Mouse (Mus musculus): Measurements from ENCODE around the gene Smim22.
A peak's percentile ranks its signal among the peaks of the same experiment; 100 is the strongest.

Smim22 gene

GRCm38 (mm10) chr16:5010371-5010935, 3.4 kb downstream of the Smim22 start:
- no peak for DNase-seq

GRCm38 (mm10) chr16:5011285-5011684, 4.2 kb downstream of the Smim22 start:
- no peak for DNase-seq

DNA sequence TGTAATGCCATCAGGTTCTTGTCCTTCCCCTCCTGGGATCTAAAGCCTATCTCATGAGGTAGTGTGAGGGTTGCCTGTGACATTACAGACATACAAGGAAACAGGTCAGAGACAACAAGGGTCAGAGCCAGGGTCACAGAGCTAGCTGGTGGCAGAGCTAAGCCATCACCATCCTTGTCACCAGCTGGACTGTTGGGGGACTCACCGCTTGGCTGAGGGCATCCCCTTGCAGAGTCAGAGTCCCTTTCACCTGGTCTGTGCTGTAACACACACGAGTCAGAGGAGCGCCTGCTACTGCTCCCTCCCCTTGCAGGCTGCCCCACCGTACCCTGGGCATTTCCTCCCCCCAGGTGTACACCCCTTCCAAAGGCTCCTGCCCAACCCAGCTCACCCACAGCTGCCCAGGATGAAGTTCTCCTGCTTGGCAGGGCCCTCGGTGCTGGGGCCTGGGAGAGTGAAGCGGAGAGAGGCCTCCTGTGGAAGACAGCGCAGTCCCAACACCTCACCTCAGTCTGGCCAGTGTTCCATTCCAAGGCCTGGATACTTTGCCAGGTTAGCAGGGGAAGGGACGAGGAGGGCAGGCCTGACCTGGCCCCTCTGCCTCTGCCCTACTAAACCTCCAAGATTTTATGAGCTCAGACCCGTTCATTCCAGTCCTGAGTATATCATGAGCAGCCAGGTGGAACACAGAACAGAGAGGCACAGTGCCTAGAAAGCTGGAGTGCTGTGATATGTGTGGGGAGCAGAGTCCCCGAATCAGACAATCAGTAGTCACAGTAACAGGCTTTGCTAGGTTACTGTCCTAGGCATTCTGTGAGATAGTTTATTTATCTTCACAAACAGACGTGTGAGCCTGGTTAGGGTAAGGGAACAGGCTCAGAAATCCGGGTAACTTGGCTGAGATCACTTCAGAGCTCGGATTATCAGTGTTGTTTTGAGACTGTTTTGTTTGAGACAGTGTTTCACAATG, 5.2 kb downstream of the Smim22 start:
- peak in 1 of 2 experiments; percentile 36 for DNase-seq

GRCm38 (mm10) chr16:5013054-5013838, 6.2 kb downstream of the Smim22 start, which contains the start of gene Rogdi:
Gene Rogdi, minus strand, starts transcription at chr16:5013553.
- peak; percentile 99 for DNase-seq

DNA sequence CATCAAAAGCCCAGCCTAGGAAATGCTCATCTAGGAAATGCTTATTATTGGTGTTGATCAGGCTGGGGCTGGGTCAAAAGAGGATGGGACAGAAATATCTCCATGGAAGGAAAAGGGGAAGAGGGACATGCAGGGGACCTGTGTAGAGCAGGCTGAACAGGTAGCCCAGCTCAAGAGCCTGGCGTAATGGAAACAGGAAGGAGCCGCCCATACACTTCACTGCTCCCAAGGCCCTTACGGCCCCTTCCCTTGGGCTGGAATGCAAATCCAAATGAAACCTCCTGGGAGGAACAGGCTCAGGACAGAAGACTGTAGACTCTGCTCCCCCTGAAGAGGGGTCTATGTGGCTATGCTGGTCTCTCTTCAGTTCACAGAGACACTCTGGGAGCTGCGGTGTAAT, 7.5 kb downstream of the Smim22 start:
- DNase-seq, result peak in 1 of 2 experiments; percentile 14

GRCm38 (mm10) chr16:5024021-5024420, 16.9 kb downstream of the Smim22 start:
- DNase-seq, result no peak

GRCm38 (mm10) chr16:5029847-5030246, 22.8 kb downstream of the Smim22 start:
- DNase-seq, result no peak

DNA sequence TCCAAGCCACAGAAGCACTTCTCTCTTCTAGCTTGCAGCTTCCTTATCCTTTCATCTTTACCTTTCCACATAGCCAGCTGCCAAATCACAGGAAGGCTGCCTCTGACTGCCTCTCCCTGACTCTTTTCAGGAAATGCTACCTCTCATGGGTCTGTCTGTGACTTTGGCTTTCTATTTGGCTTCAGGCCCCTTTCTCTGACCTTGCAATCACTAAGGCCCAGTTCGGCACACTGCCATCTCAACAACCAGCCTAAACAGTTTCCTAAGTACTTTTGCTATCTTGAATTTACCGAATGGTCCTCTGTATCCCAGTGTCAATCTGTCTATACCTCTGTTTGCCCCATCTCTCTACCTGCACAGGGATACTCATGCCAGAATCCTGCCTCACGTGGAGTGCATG, 28.5 kb downstream of the Smim22 start:
- no peak for DNase-seq

DNA sequence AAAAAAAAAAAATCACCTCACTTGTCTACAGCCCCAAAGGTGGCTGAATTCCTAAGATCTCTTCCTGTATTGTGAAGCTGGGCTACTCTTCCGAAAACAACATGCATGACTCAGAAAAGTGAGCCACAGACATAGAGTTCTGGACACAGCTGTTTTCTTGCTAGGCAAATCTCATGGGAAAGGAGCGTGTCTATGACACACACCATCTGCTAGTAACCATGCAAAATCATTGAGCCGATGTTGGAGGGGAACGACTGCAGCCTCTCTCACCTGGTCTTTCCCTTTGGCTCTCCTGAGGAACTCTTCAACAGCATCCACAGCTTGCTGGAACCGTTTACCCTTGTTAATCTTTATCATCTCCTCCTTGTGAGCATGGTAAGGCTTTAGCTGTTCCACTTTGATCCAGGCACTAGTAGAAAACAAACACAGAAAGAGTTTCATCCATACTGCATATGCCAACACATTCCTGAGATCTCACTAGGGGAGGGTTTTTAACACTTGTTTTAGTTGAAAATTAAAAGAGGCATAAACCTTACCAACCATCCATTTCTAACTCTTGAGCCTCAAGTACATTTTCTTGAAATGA, 29.7 kb downstream of the Smim22 start:
- no peak for DNase-seq

DNA sequence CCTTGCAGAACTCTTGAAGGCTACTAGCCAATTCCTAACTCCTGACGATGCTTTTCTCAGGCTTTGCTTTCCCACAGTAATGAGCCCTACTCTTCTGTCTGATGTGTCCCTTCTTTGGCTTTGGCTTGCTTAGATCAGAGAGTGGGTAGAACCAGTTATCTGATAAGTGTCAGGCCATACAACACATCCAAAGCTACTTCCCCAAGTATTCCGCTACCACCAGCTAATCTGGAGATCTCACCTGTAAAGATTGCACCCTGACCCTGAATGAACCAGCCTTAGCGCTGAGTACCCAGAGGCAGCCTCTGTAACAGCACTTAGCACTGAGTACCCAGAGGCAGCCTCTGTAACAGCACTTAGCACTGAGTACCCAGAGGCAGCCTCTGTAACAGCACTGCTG, 38.2 kb downstream of the Smim22 start:
- DNase-seq, result no peak

- DNase-seq, result no peak
Observed at GRCm38 (mm10) chr16:5049182-5049773, 42.2 kb downstream of the Smim22 start.

- DNase-seq, result peak; percentile 99 to 100
Observed at GRCm38 (mm10) chr16:5049774-5050234, 42.7 kb downstream of the Smim22 start, which contains the start of the genes Glyr1 and Ubn1. Gene Glyr1, minus strand, starts transcription at chr16:5049863. Gene Ubn1, plus strand, starts transcription at chr16:5050057.

DNA sequence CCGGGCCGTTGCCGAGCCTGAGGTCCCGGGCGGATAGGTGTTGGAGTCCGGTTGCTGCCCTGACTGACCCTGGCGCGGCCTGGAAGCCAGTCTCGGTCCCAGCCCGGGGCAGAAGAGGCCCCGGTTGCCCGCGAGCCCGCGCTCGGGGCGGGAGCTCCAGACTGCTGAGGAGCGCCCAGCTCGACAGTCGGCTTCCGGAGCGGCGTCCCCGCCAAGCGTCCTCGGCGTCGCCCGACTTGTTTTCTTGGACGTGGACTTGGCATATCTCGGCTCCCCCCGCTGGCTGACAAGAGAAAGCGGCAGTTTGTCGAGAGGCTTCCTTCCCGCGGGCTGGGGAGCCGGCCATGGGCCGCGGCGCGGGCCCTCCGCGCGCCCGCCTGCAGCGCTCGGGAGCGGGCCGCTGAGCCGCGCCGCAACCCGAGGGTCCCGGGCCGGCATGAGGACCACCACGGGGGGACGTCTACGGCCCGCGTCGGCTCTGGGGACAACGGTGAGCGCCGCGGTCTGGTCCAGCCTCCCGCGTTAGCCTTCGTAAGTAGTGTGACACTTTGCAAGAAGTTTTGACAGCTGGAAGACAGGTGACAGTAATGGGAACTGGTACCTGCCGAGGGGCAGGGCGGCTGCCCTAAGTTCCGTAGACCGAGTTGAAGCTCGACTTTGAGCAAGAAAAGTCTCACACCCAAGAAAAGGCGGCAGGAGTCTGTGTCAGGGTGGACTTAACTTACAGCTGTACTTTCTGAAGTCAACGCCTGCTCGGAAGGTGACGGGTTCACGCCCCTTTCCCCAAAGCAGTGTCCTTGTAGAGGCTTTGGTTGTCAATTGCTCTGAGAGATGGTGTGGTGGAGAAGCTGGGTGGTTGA, 43.4 kb downstream of the Smim22 start:
- DNase-seq, result peak; percentile 87 to 88

All from cerebellum, postnatal 10 days (tissue).